Mouse (Mus musculus) cerebellum, adult 2 months (tissue): ENCODE results near the gene Gabpa.

Source experiments
- CTCF ChIP-seq: fragments of 200-500 bp; IDR thresholded peaks from 2 replicates; pipeline ENCODE4 v1.5.1; 2011; ENCODE audit warnings: low read depth, mild to moderate bottlenecking, control low read depth, low read length, moderate library complexity, borderline replicate concordance; ENCODE audit not compliant: insufficient read depth
- POLR2A ChIP-seq: fragments of 200-500 bp; IDR thresholded peaks from 2 replicates; pipeline ENCODE4 v1.6.1; 2011; ENCODE audit warnings: low read length, control low read depth, borderline replicate concordance; ENCODE audit not compliant: insufficient read depth

DNA sequence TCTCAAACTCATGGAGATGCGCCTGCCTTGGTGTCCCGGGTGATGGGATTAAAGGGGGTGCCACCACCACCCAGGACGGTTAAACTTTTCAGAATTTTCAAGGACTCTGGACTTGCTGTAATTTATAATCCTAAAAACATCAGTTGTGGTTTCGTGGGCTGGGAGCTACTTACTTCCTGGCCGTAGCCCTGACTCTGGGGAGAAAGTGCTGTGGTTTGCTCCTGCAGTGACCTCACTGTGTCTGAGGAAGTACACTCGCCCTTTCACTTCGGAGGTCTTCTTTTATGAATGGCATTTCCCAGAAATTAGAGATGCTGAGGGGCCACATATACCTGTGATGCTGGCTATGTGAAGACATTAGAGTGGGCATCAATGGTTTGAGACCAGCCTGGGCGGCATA is 20.2 kb upstream of the Gabpa start:
- TF ChIP-seq CTCF (no peak), POLR2A (no peak)
